Mouse (Mus musculus) Muller cell, postnatal 12 days (primary cell): ENCODE measurements at regions not wholly inside any gene's neighbourhood (a gene's known extent, or its start where the extent isn't known, plus 50 kb on each side); places are given as distances from the start of the nearest gene placed in this dataset.

Experiments used
- DNase-seq: peaks from one replicate; pipeline ENCODE4 v3.0.0-alpha.2; 2015; ENCODE audit errors: inconsistent ontology term

- no peak for DNase-seq
Measured at GRCm38 (mm10) chr15:65646470-65646869, 631.8 kb upstream of the Gm21961 start.

GRCm38 (mm10) chr15:65639484-65639883 is 624.8 kb upstream of the Gm21961 start:
- peak; percentile 5 for DNase-seq

GRCm38 (mm10) chr15:65637520-65638184 is 622.9 kb upstream of the Gm21961 start:
- peak; percentile 43 for DNase-seq

DNA sequence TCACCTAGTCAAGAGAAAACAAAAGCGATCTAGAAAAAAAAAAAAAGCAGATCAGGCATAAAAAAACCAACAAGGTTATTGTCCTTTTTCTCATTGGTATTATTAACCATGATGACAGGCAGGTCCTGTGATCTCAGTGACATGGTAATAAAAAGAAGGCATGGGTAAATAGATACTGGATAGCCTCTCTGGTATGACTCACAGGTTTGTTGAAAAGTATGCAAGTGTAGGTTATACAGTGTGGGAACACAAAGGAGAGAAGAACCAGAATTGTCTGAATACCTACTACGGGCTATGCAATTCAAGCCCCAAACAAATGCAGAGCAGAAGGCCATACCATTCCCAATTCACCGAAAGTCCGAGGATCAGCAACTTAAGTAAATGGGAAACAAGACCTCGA is 617.7 kb upstream of the Gm21961 start:
- DNase-seq: no peak

GRCm38 (mm10) chr15:65630476-65630875 is 615.8 kb upstream of the Gm21961 start:
- no peak for DNase-seq

DNA sequence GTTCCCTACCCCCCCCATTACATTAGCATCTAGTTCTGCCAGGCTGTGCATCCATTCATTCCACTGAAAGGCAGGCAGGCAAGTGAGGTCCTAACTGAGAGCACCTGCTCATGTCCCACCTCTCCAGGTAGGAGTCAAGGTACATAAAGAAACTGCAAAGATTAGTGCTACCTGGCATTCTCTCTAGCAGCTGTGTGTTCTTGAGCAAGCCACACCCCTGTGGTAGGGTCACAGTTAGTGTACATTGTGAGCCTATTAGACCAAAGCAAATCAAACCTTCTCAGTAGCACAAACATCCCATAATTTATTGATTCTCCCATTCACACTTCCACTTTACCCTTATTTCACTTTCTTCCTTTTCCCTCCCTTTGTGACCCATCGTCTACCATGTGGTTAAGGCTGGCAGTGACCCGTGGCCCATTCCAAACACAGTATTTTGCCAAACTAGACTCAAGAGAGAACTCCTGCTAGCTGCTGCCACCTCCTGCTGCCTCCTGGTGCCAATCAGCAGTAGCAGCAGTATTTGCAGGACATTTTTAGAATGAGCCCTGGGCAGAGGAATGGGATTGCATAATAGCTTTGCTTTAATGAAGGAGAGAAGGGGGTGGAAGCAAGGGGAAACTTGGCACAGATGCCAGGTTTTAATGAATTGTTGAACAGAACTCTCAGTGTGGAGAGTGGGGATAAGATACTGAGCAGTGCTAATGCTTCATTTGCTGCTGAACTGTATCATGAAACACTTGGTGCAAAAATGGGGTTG is 578.2 kb upstream of the Gm21961 start:
- peak; percentile 87 for DNase-seq

DNA sequence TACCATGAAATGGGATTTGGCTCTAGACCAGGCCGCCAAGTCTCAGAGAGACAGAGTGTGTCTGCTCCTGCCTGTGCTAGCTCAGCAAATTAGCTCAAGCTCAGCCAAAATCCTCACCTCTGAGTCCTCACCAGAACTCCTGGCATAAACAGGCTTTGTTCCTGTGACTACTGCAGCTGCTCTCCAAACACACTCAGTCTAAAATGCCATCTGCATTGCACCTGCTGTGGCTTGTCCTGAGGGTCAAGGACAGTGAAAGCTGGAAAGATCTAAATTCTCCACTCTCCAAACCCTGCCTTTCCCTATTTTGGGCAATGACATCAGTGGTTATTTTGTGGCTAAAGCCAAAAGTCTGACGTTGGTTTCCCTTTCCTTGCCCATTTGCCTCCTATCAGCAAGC is 570.9 kb upstream of the Gm21961 start:
- peak; percentile 61 for DNase-seq

DNA sequence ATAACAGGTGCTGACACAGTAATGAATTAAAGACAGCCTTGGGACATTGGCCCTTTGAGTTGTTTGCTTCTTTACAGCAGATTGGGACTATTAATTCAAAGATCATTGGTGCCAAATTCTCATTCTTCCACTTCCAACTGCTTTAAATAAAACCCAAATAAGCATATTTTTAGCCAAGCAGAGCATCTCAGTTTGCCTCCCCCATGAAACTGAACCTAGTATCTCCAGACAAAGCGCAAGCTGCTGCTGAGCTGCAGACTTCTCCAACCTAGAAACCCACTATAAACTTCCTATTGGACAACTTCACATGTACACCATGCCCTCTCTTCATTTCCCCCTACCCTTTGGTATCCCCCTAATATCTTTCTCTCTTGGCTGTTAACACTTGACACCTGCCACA is 564.6 kb upstream of the Gm21961 start:
- DNase-seq: no peak

GRCm38 (mm10) chr15:65567931-65568330 is 553.2 kb upstream of the Gm21961 start:
- no peak for DNase-seq

GRCm38 (mm10) chr15:65557846-65558835 is 543.4 kb upstream of the Gm21961 start:
- DNase-seq: peak; percentile 42

DNA sequence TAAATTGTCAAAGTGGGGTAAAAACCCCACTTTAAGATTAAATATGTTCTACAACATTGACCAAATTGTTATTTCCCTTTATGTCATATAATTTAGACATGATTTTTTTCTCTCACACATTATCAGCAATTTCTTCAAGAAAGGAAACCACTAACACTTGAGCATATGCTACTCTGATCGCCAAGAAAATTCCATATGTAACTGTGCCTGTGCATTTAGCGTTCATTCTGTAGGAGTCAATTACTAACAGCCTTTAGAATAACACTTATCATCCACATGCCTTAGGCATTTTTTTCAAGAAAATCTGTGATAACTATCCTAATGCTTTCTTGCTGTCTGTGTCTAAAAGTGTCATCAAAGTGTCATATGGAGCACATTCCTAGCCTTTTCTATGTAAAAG is 534.3 kb upstream of the Gm21961 start:
- DNase-seq: no peak

DNA sequence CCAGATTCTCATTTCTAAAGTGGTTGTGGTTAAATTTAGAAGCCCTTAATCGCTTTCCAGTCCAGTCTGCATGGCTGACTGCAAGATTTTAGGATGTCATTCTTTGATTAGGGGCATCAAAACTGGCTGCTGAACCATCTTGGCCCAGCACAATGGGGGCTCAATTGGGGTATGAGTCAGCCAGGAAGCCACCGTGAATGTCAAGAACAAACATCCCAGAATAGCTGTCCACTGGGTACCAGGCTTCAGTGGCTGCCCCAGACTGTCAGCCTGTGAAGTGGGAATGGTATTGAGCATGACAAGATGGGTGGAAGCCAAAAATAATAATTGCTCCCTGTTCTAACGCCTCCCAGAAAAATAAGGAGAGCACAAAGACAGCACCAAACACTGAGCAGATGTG is 520.9 kb upstream of the Gm21961 start:
- DNase-seq: peak; percentile 77

DNA sequence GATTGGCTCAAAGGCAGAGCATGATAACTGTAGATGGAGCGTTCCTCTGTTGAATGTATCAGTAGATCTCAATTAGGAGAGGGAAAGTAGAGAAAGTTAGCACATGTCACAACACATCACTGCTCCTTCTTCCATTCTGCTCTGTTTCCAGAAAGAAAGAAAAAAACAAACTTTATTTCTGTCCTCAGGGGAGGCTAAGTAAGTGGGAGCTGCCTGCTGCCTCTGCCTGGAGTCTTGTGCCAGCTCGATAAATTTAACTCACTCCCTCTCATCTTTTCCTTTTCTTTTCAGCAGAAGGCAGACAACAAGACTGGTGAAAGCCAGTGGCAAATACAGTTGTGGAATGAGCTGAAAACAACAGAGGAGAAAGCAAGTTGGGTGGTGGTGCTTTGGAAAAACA is 517.5 kb upstream of the Gm21961 start:
- no peak for DNase-seq

GRCm38 (mm10) chr15:65502656-65503055 is 488.0 kb upstream of the Gm21961 start:
- no peak for DNase-seq

DNA sequence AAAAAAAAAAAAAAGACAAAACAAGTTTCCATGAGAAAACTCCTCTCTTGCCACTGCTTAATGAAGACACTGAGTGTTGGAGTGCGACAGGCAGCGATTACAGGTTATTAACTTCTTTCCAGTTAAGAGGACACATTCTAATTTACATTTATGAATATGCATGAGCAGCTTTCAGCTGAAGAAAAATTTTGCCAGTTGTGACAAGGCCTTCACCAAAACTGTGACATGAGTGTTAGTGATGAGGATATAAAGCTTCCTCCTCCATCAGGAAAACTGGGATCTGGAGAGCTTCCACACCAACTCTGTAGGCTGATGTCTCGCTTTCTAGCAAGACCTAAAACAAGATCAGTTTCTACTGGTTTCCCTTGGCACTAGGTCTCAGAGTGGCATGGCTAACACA is 464.2 kb upstream of the Gm21961 start:
- no peak for DNase-seq

- DNase-seq: peak; percentile 55
Measured at GRCm38 (mm10) chr15:65455203-65455816, 440.6 kb upstream of the Gm21961 start.

DNA sequence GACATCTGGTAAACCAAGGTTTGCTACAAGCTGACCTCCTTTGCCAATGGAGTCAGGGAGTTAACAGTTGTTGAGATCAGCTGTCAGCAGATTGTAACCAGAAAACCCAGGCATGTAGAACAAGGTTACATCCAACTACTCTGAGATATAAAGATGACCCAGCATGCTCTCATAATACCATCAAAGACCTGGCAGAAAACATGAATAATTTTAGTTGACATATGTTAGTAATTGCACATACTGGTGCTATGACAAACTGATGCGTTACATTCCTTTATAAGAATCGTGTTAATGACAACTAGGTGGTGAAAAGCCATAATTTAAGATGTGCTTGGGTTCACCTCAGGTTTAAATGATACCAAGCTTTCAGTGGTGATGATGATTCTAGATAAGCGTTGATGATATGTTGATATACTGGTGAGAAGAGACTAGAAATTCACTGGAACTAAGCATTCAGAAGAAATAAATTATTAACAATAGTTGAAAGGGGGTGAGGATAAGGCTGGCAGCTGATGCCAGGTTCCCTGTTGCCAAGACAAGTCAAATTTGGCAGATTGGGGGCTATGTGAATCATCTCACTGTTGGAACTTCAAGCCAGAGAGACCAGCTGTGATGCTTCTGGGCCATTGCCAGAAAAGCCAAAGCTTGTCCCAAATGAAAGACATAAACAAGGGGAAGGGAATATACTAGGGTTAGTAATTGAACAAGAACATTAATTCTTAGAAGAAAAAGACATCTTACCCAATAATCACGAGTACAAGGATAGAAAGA is 437.7 kb upstream of the Gm21961 start:
- DNase-seq: peak; percentile 75

DNA sequence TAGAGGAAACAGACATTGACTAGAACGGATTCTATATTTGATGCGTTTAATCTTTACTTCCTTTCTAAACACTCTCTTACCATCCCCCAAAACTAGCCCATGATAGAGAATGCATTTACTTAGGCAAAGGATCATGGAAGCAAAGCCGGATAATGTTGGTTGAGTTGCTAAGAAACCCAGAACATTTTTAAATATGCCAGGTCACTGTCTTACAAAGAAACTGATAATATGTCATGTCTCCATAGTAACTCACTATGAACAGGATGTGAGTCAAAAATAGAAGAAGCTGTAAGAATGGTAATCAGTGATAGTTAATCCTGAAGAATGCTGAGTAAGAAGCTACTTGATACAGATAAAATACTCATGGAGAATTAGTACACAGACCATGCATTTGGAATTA is 405.0 kb upstream of the Gm21961 start:
- DNase-seq: no peak
